ENCODE assay signal across 22 mouse cellular contexts in the genomic region with DNA sequence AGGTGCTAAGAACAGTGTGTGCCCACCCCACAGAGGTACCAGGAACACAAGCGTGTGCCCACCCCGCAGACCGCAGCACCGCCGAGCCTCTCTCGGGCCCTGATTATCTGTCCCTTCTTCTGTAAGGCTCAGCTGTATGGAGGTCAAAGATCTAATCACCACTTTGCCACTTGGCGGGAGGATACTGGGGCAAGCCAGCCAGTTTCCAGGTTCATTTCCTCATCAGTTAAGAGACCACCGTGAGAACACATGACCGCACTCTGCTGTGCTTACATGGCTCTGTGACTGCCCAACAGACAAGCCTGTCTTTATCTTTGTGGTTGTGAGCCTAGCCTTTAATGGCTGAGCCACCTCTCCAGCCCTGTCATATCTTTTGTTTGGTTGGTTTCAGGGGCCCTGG. TPM values are rescaled to one million over a fixed set of nuclear protein-coding genes. Genes with fewer than 3 reads are reported as not detected.
DNase-seq lines count a peak whose midpoint lies in the region; ATAC-seq and TF ChIP-seq lines count a peak whose summit lies in the region.
"Had no signal": no experiment of that assay in that cellular context is flagged by ENCODE, and none has a peak within 500 bp of the region (broad histone marks: within the 10 kb centered on the region; RNA-seq: fewer than 3 reads in every experiment).

No protein-coding gene starts in this region.

- H3K27me3 ChIP-seq in E14TG2a.4 (ENCODE audit: insufficient read depth, low read length), result no peaks in the 10 kb centered on the region
- H3K27me3 ChIP-seq in hindbrain, embryonic 11.5 days (ENCODE audit: control insufficient read depth, insufficient read depth, low read length), result no peaks in the 10 kb centered on the region
- H3K27me3 ChIP-seq in midbrain, embryonic 10.5 days (ENCODE audit: low read depth, poor library complexity, severe bottlenecking), result no peaks in the 10 kb centered on the region
- H3K27me3 ChIP-seq in midbrain, embryonic 16.5 days (ENCODE audit: control insufficient read depth, insufficient read depth, low read depth, low read length), result no peaks in the 10 kb centered on the region
- H3K27me3 ChIP-seq: embryonic facial prominence, embryonic 13.5 days; forebrain, embryonic 13.5 days; heart, embryonic 15.5 days; hindbrain, embryonic 15.5 days had no signal

- no peak overlapping the region for H3K27ac ChIP-seq in hindbrain, embryonic 11.5 days (ENCODE audit: low read depth, low read length)
- no peak overlapping the region for H3K27ac ChIP-seq in midbrain, embryonic 10.5 days (replicated peaks)
- H3K27ac ChIP-seq in midbrain, embryonic 16.5 days (ENCODE audit: low read length), result no peak overlapping the region
- H3K27ac ChIP-seq: embryonic facial prominence, embryonic 13.5 days; forebrain, embryonic 13.5 days; heart, adult 2 months; heart, embryonic 15.5 days; hindbrain, embryonic 10.5 days; hindbrain, embryonic 15.5 days had no signal

- 93% methylated on average over 9 of the region's 9 CpGs for WGBS in hindbrain, embryonic 11.5 days
- WGBS in midbrain, embryonic 10.5 days, result 96% methylated on average over 9 of the region's 9 CpGs
- 97% methylated on average over 9 of the region's 9 CpGs for WGBS in midbrain, embryonic 16.5 days

- H3K36me3 ChIP-seq in E14TG2a.4 (ENCODE audit: insufficient read depth, low read length), result no peaks in the 10 kb centered on the region
- H3K36me3 ChIP-seq in hindbrain, embryonic 11.5 days (ENCODE audit: control insufficient read depth, insufficient read depth, low read length), result no peaks in the 10 kb centered on the region
- H3K36me3 ChIP-seq in midbrain, embryonic 10.5 days, result peaks cover 31% of the 10 kb centered on the region
- peaks cover 13% of the 10 kb centered on the region; the same call in 1 of the 2 replicates for H3K36me3 ChIP-seq in midbrain, embryonic 16.5 days (ENCODE audit: control insufficient read depth, insufficient read depth, low read length)
- H3K36me3 ChIP-seq: heart, embryonic 15.5 days had no signal

- DNase-seq in 416B (ENCODE audit: low read depth), result peak; percentile 40
- no peak for DNase-seq in hindbrain, embryonic 11.5 days (ENCODE audit: low spot score)
- DNase-seq in midbrain, embryonic 10.5 days (ENCODE audit: low spot score), result no peak
- DNase-seq: adrenal gland, postnatal 10 days; B cell, adult 2 months; cerebellum, adult 11-12 months; cerebellum, adult 9-10 months; cerebellum, postnatal 25 days; heart, adult 2 months; heart, postnatal 14 days; kidney, adult 2 months had no signal

- peaks cover 46% of the 10 kb centered on the region for H3K4me1 ChIP-seq in E14TG2a.4 (replicated peaks; ENCODE audit: low read depth, low read length)
- H3K4me1 ChIP-seq in hindbrain, embryonic 11.5 days (replicated peaks; ENCODE audit: control insufficient read depth, insufficient read depth, low read length), result no peaks in the 10 kb centered on the region
- H3K4me1 ChIP-seq in midbrain, embryonic 10.5 days, result no peaks in the 10 kb centered on the region
- H3K4me1 ChIP-seq in midbrain, embryonic 16.5 days (ENCODE audit: control insufficient read depth, insufficient read depth, low read length), result no peaks in the 10 kb centered on the region
- H3K4me1 ChIP-seq: hindbrain, embryonic 15.5 days had no signal

- 0 out of 2 replicates have a peak, but pooled peaks cover 3% of the 10 kb centered on the region for H3K9me3 ChIP-seq in E14TG2a.4 (ENCODE audit: low read length)
- H3K9me3 ChIP-seq in hindbrain, embryonic 11.5 days (ENCODE audit: control insufficient read depth, low read length), result no peaks in the 10 kb centered on the region
- H3K9me3 ChIP-seq in midbrain, embryonic 10.5 days (replicated peaks), result no peaks in the 10 kb centered on the region
- H3K9me3 ChIP-seq in midbrain, embryonic 16.5 days (replicated peaks; ENCODE audit: control insufficient read depth, low read length, poor library complexity, severe bottlenecking), result no peaks in the 10 kb centered on the region
- H3K9me3 ChIP-seq: embryonic facial prominence, embryonic 13.5 days; forebrain, embryonic 13.5 days; heart, embryonic 15.5 days; hindbrain, embryonic 10.5 days; hindbrain, embryonic 15.5 days had no signal

- H3K4me2 ChIP-seq in hindbrain, embryonic 11.5 days (replicated peaks; ENCODE audit: low read depth, low read length), result no peak overlapping the region
- H3K4me2 ChIP-seq in midbrain, embryonic 16.5 days (ENCODE audit: low read length), result no peak overlapping the region
- H3K4me2 ChIP-seq: embryonic facial prominence, embryonic 13.5 days; forebrain, embryonic 13.5 days; heart, embryonic 11.5 days; heart, embryonic 15.5 days; hindbrain, embryonic 15.5 days had no signal

- TF ChIP-seq CTCF in E14TG2a.4 (conservative IDR thresholded peaks at IDR 0.05; ENCODE audit: low read length), result no peak

- peak; percentile 11; the same call in 1 of the 2 replicates for ATAC-seq in granulocyte monocyte progenitor cell, adult 5-6 weeks (replicated peaks; ENCODE audit: poor library complexity, severe bottlenecking)
- ATAC-seq in megakaryocyte-erythroid progenitor cell, adult 5-6 weeks (replicated peaks; ENCODE audit: low FRiP score, low TSS enrichment, poor library complexity, severe bottlenecking), result peak; percentile 60
- ATAC-seq in hindbrain, embryonic 11.5 days (ENCODE audit: low FRiP score), result no peak
- no peak for ATAC-seq in midbrain, embryonic 16.5 days
- ATAC-seq: CD4-positive, CD25-positive, alpha-beta regulatory T cell, adult 4 months; forebrain, embryonic 13.5 days had no signal

- H3K9ac ChIP-seq in hindbrain, embryonic 11.5 days (ENCODE audit: low read depth, low read length), result no peak overlapping the region
- no peak overlapping the region for H3K9ac ChIP-seq in midbrain, embryonic 16.5 days (ENCODE audit: low read depth, low read length)
- H3K9ac ChIP-seq: embryonic facial prominence, embryonic 13.5 days; forebrain, embryonic 13.5 days; heart, embryonic 15.5 days; hindbrain, embryonic 15.5 days had no signal

- H3K4me3 ChIP-seq in E14TG2a.4 (replicated peaks; ENCODE audit: low read length), result peak overlapping the region; percentile 29; the same call in 1 of the 2 replicates
- H3K4me3 ChIP-seq in hindbrain, embryonic 11.5 days (ENCODE audit: low read depth, low read length), result no peak overlapping the region
- H3K4me3 ChIP-seq in midbrain, embryonic 10.5 days, result no peak overlapping the region
- no peak overlapping the region for H3K4me3 ChIP-seq in midbrain, embryonic 16.5 days (ENCODE audit: low read depth, low read length)
- H3K4me3 ChIP-seq: embryonic facial prominence, embryonic 13.5 days; forebrain, embryonic 13.5 days; heart, adult 2 months; heart, embryonic 15.5 days; hindbrain, embryonic 10.5 days; hindbrain, embryonic 15.5 days had no signal

RNA-seq across cellular contexts. Expression of a gene that starts 13.4 kb away (rescaled TPM):
- total RNA-seq in granulocyte monocyte progenitor cell, adult 5-6 weeks (2014; fragmentation: Nextera tagmentation), result 14.2 and 23.0 TPM in 2 replicates
- total RNA-seq in granulocyte monocyte progenitor cell, adult 5-6 weeks (2017), result 10.9 and 12.5 TPM in 2 replicates
- 30.8 and 32.0 TPM in 2 replicates for total RNA-seq in megakaryocyte-erythroid progenitor cell, adult 5-6 weeks (2014; fragmentation: Nextera tagmentation)
- 10.5 and 16.7 TPM in 2 replicates for total RNA-seq in megakaryocyte-erythroid progenitor cell, adult 5-6 weeks (2017)
- 44.1 and 45.5 TPM in 2 replicates for polyA plus RNA-seq in hindbrain, embryonic 11.5 days (2014; fragmentation: Nextera tagmentation; extraction: Ambion mirVana)
- 48.6 and 49.1 TPM in 2 replicates for polyA plus RNA-seq in midbrain, embryonic 10.5 days (2016; fragmentation: Nextera tagmentation; extraction: Ambion mirVana)
- polyA plus RNA-seq in midbrain, embryonic 16.5 days (2015; fragmentation: Nextera tagmentation; extraction: Ambion mirVana), result 55.1 and 63.5 TPM in 2 replicates

RNA-seq across cellular contexts. Expression of a gene that starts 20.7 kb away (rescaled TPM):
- total RNA-seq in granulocyte monocyte progenitor cell, adult 5-6 weeks (2014; fragmentation: Nextera tagmentation), result 5.9 and 6.3 TPM in 2 replicates
- 2.9 and 3.6 TPM in 2 replicates for total RNA-seq in granulocyte monocyte progenitor cell, adult 5-6 weeks (2017)
- total RNA-seq in megakaryocyte-erythroid progenitor cell, adult 5-6 weeks (2014; fragmentation: Nextera tagmentation), result 12.2 and 14.6 TPM in 2 replicates
- 10.0 and 11.7 TPM in 2 replicates for total RNA-seq in megakaryocyte-erythroid progenitor cell, adult 5-6 weeks (2017)
- polyA plus RNA-seq in hindbrain, embryonic 11.5 days (2014; fragmentation: Nextera tagmentation; extraction: Ambion mirVana), result 19.0 and 26.0 TPM in 2 replicates
- 45.0 and 48.9 TPM in 2 replicates for polyA plus RNA-seq in midbrain, embryonic 10.5 days (2016; fragmentation: Nextera tagmentation; extraction: Ambion mirVana)
- polyA plus RNA-seq in midbrain, embryonic 16.5 days (2015; fragmentation: Nextera tagmentation; extraction: Ambion mirVana), result 27.1 and 31.1 TPM in 2 replicates

RNA-seq across cellular contexts. Expression of a gene that starts 24.7 kb away (rescaled TPM):
- total RNA-seq in granulocyte monocyte progenitor cell, adult 5-6 weeks (2014; fragmentation: Nextera tagmentation), result 4.6 and 12.2 TPM in 2 replicates
- 4.4 and 20.5 TPM in 2 replicates for total RNA-seq in granulocyte monocyte progenitor cell, adult 5-6 weeks (2017)
- total RNA-seq in megakaryocyte-erythroid progenitor cell, adult 5-6 weeks (2014; fragmentation: Nextera tagmentation), result 0.90 and 1.9 TPM in 2 replicates
- 0.91 and 22.0 TPM in 2 replicates for total RNA-seq in megakaryocyte-erythroid progenitor cell, adult 5-6 weeks (2017)
- polyA plus RNA-seq in hindbrain, embryonic 11.5 days (2014; fragmentation: Nextera tagmentation; extraction: Ambion mirVana), result 26.4 and 27.1 TPM in 2 replicates
- 33.2 and 34.7 TPM in 2 replicates for polyA plus RNA-seq in midbrain, embryonic 10.5 days (2016; fragmentation: Nextera tagmentation; extraction: Ambion mirVana)
- polyA plus RNA-seq in midbrain, embryonic 16.5 days (2015; fragmentation: Nextera tagmentation; extraction: Ambion mirVana), result 40.0 and 48.5 TPM in 2 replicates

RNA-seq across cellular contexts. Expression of a gene that starts 36.3 kb away (rescaled TPM):
- 135 and 152 TPM in 2 replicates for total RNA-seq in granulocyte monocyte progenitor cell, adult 5-6 weeks (2014; fragmentation: Nextera tagmentation)
- 64.2 and 89.9 TPM in 2 replicates for total RNA-seq in granulocyte monocyte progenitor cell, adult 5-6 weeks (2017)
- 117 and 156 TPM in 2 replicates for total RNA-seq in megakaryocyte-erythroid progenitor cell, adult 5-6 weeks (2014; fragmentation: Nextera tagmentation)
- total RNA-seq in megakaryocyte-erythroid progenitor cell, adult 5-6 weeks (2017), result 85.7 and 87.1 TPM in 2 replicates
- 139 and 155 TPM in 2 replicates for polyA plus RNA-seq in hindbrain, embryonic 11.5 days (2014; fragmentation: Nextera tagmentation; extraction: Ambion mirVana)
- polyA plus RNA-seq in midbrain, embryonic 10.5 days (2016; fragmentation: Nextera tagmentation; extraction: Ambion mirVana), result 138 and 153 TPM in 2 replicates
- 128 and 131 TPM in 2 replicates for polyA plus RNA-seq in midbrain, embryonic 16.5 days (2015; fragmentation: Nextera tagmentation; extraction: Ambion mirVana)

RNA-seq across cellular contexts. Expression of a gene that starts 58.7 kb away (rescaled TPM):
- 111 and 141 TPM in 2 replicates for total RNA-seq in granulocyte monocyte progenitor cell, adult 5-6 weeks (2014; fragmentation: Nextera tagmentation)
- 81.6 and 90.2 TPM in 2 replicates for total RNA-seq in granulocyte monocyte progenitor cell, adult 5-6 weeks (2017)
- total RNA-seq in megakaryocyte-erythroid progenitor cell, adult 5-6 weeks (2014; fragmentation: Nextera tagmentation), result 5.4 TPM in 1 of 2 replicates, not detected in the other
- total RNA-seq in megakaryocyte-erythroid progenitor cell, adult 5-6 weeks (2017), result 1.8 and 3.0 TPM in 2 replicates
- 0.63 TPM in 1 of 2 replicates, not detected in the other for polyA plus RNA-seq in hindbrain, embryonic 11.5 days (2014; fragmentation: Nextera tagmentation; extraction: Ambion mirVana)
- polyA plus RNA-seq in midbrain, embryonic 10.5 days (2016; fragmentation: Nextera tagmentation; extraction: Ambion mirVana), result 0.48 and 0.75 TPM in 2 replicates
- polyA plus RNA-seq in midbrain, embryonic 16.5 days (2015; fragmentation: Nextera tagmentation; extraction: Ambion mirVana), result 0.62 and 0.93 TPM in 2 replicates
- polyA plus RNA-seq: CD4-positive, CD25-positive, alpha-beta regulatory T cell, adult 4 months had no signal

Comparison
In these comparisons a context has a peak if more than half of its experiments do, and no peak if none do; other contexts are left out.
1. ATAC-seq: peak in granulocyte monocyte progenitor cell, adult 5-6 weeks (single experiment) and megakaryocyte-erythroid progenitor cell, adult 5-6 weeks (single experiment); none in hindbrain, embryonic 11.5 days (single experiment) and midbrain, embryonic 16.5 days (single experiment).